Mouse (Mus musculus): ENCODE measurements around the gene Cacna1a.

GRCm38 (mm10) chr8:84349526-84349925, 38.7 kb upstream of the Cacna1a start:
- TF ChIP-seq MAFK (IDR thresholded peaks at IDR 0.05; ENCODE audit: insufficient read depth, low read depth, low read length) (no peak), HCFC1 (IDR thresholded peaks at IDR 0.05; ENCODE audit: borderline replicate concordance, insufficient read depth, low read length) (no peak), ZC3H11A (IDR thresholded peaks at IDR 0.05; ENCODE audit: borderline replicate concordance, low read depth, low read length) (no peak)

All from ES-E14 (cell line).